Mouse (Mus musculus): Measurements from ENCODE around the gene Tor3a. TPM values are rescaled to one million over a fixed set of nuclear protein-coding genes. Genes with fewer than 3 reads are reported as not detected.

Gene Tor3a
- total and polyA plus RNA-seq, 2 experiments: 3.9 to 4.4 TPM

DNA sequence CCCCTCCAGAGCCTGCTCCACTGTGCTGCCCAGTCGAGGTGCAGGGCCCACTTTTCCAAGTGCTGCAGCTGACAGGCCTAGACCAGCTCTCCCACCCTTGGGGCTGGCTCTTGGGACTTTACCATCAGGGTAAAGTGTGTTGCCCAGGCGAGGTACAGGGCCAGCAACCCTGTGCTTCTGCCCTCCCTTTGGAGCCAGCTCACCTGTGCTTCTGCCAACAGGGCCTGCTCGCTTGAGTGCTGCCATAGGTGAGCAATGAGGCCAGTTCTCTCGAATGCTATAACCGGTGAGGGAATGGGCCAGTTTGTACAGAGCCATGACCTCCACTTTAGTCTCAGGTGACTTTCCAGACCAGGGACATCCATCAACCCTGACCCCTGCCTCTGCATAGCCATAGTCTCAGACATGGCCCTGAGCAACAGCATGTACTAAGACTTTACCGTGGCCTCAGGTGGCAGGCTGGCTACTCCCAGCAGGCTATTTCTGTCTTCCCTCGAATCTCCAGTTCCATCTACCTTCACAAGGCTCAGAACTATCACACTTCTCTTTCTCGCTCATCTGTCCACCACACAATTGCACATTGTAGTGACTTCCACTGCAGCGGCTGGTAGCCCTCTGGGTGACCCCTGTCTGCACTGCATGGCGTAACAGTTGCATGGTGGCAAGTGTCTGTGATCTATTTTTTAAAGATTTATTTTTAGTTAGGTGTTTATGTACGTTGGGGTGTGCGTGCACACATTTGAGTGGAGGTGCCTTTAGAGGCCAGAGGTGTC lies 68.9 kb downstream of the Tor3a start:
- Histone ChIP-seq H3K36me3 (ENCODE audit: control insufficient read depth, insufficient read depth, low read length) (no peaks in the 10 kb centered on the region), H3K4me1 (ENCODE audit: control insufficient read depth, insufficient read depth, low read length) (no peaks in the 10 kb centered on the region; the same call in 1 of the 2 replicates), H3K27me3 (ENCODE audit: control insufficient read depth, insufficient read depth, low read length) (no peaks in the 10 kb centered on the region), H3K27ac (replicated peaks; ENCODE audit: insufficient read depth, low read depth, low read length) (no peak overlapping the region), H3K4me3 (ENCODE audit: insufficient read depth, low read depth, low read length) (no peak overlapping the region), H3K79me2 (ENCODE audit: control insufficient read depth, insufficient read depth, low read length) (peaks cover 21% of the 10 kb centered on the region), H3K9ac (ENCODE audit: low read depth, low read length) (no peak overlapping the region)
- WGBS: 61% methylated on average over 12 of the region's 12 CpGs
- peak; percentile 41 for DNase-seq (ENCODE audit: extremely low read depth, low read depth, low spot score)
- TF ChIP-seq POLR2A (IDR thresholded peaks at IDR 0.05; ENCODE audit: extremely low read depth, insufficient read depth, low read length): no peak
- no peak for TF ChIP-seq CTCF (IDR thresholded peaks at IDR 0.05; ENCODE audit: low read depth, low read length)

Other genes with a start within 250 kb of the Tor3a start
- gene Soat1, start 200.0 kb downstream of the Tor3a start, total RNA-seq (2014; rRNA removed): 5.9 and 7.7 TPM in 2 replicates
- 1.2 and 2.4 TPM in 2 replicates for gene Soat1, start 200.0 kb downstream of the Tor3a start, polyA plus RNA-seq (2012; rRNA removed)
- 13.4 and 13.6 TPM in 2 replicates for gene Gm10031, start 150.3 kb downstream of the Tor3a start, total RNA-seq (2014; rRNA removed)
- 9.9 and 11.1 TPM in 2 replicates for gene Gm10031, start 150.3 kb downstream of the Tor3a start, polyA plus RNA-seq (2012; rRNA removed)
- gene Abl2, start 115.6 kb downstream of the Tor3a start, total RNA-seq (2014; rRNA removed): 3.2 and 4.4 TPM in 2 replicates
- gene Abl2, start 115.6 kb downstream of the Tor3a start, polyA plus RNA-seq (2012; rRNA removed): 2.3 and 2.6 TPM in 2 replicates
- gene Fam20b, start 44.7 kb upstream of the Tor3a start, total RNA-seq (2014; rRNA removed): 11.2 and 11.4 TPM in 2 replicates
- gene Fam20b, start 44.7 kb upstream of the Tor3a start, polyA plus RNA-seq (2012; rRNA removed): 6.8 and 8.0 TPM in 2 replicates
- gene Angptl1, start 164.2 kb upstream of the Tor3a start, total RNA-seq (2014; rRNA removed): 0.13 and 0.37 TPM in 2 replicates
- 0.16 and 0.21 TPM in 2 replicates for gene Angptl1, start 164.2 kb upstream of the Tor3a start, polyA plus RNA-seq (2012; rRNA removed)